Mouse (Mus musculus) kidney, embryonic 16.5 days (tissue): ENCODE measurements around the gene Fmnl2. TPM values are rescaled to one million over a fixed set of nuclear protein-coding genes. Genes with fewer than 3 reads are reported as not detected.

Source experiments
- ATAC-seq: fragments of 200-750 bp; cut with Nextera tagmentation; 2 replicates; pipeline ENCODE4 v1.8.0; 2017; ENCODE audit warnings: moderate TSS enrichment; ENCODE audit not compliant: low FRiP score, low TSS enrichment
- H3K27ac ChIP-seq: fragments of 300-500 bp; sonication (generic); 2 replicates; pipeline ENCODE4 v1.5.1; 2014; ENCODE audit warnings: low read length
- H3K27me3 ChIP-seq: fragments of 300-500 bp; sonication (generic); 2 replicates; pipeline ENCODE4 v1.6.1; 2014; ENCODE audit warnings: low read length, control low read depth, mixed read lengths; ENCODE audit not compliant: insufficient read depth
- H3K36me3 ChIP-seq: fragments of 300-500 bp; sonication (generic); 2 replicates; pipeline ENCODE4 v1.6.1; 2014; ENCODE audit warnings: low read length, control low read depth, mixed read lengths; ENCODE audit not compliant: insufficient read depth
- H3K4me1 ChIP-seq: fragments of 300-500 bp; sonication (generic); 2 replicates; pipeline ENCODE4 v1.6.1; 2014; ENCODE audit warnings: low read length, control low read depth, mixed read lengths; ENCODE audit not compliant: insufficient read depth
- H3K4me2 ChIP-seq: fragments of 300-500 bp; sonication (generic); replicated peaks from 2 replicates; pipeline ENCODE4 v1.6.1; 2014; ENCODE audit warnings: low read depth, low read length
- H3K4me3 ChIP-seq: fragments of 300-500 bp; sonication (generic); 2 replicates; pipeline ENCODE4 v1.5.1; 2014; ENCODE audit warnings: mild to moderate bottlenecking, low read length
- H3K9ac ChIP-seq: fragments of 300-500 bp; sonication (generic); replicated peaks from 2 replicates; pipeline ENCODE4 v1.6.1; 2014; ENCODE audit warnings: low read length
- H3K9me3 ChIP-seq: fragments of 300-500 bp; sonication (generic); 2 replicates; pipeline ENCODE4 v1.6.1; 2016; ENCODE audit warnings: low read length, control low read depth
- WGBS: fragments of 180-500 bp; shearing (Covaris S2); extraction: QIAGEN DNeasy Blood & Tissue Kit; methylation state at CpG from one replicate; pipeline ENCODE4 v1.1.7; 2014; 5-methylcytosine and 5-hydroxymethylcytosine counted together
- polyA plus RNA-seq: library from polyadenylated mRNA; unstranded; fragments of >200 nt; fragmentation: Nextera tagmentation; extraction: Ambion mirVana; gene quantifications from 2 replicates; pipeline ENCODE4 v1.2.1, GENCODE M21; 2015

The Fmnl2 gene
- polyA plus RNA-seq, 1 experiment from 2014 or later, result 5.7 TPM

DNA sequence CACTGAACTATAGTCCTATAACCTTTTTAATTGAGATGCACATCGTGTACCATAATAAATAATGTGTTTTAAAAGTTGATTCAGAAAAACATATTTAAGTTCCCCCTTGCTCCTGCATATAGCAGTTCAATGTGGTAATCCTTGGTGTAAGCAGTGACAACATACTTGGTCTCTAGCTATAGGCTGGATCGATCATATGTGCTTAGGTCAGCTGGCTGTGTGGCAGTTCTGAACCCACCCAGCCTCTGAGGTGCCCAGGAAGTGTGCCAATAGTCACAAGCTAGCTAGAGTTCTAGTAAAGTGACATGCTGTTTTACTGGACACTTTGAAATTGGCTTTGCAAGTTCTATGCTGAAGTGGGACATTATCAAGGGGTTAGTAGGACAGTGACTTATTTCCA is 209.3 kb downstream of the Fmnl2 start:
- Histone ChIP-seq H3K36me3 (no peaks in the 10 kb centered on the region), H3K27ac (no peak overlapping the region), H3K9ac (no peak overlapping the region), H3K9me3 (no peaks in the 10 kb centered on the region), H3K4me2 (no peak overlapping the region), H3K27me3 (no peaks in the 10 kb centered on the region), H3K4me3 (no peak overlapping the region), H3K4me1 (peaks cover 11% of the 10 kb centered on the region)
- 96% methylated on average over 2 of the region's 2 CpGs for WGBS
- no peak for ATAC-seq

- Histone ChIP-seq H3K9me3 (no peaks in the 10 kb centered on the region), H3K4me2 (no peak overlapping the region), H3K4me3 (no peak overlapping the region), H3K36me3 (no peaks in the 10 kb centered on the region), H3K27me3 (no peaks in the 10 kb centered on the region), H3K4me1 (peaks cover 11% of the 10 kb centered on the region), H3K9ac (no peak overlapping the region), H3K27ac (no peak overlapping the region; the same call in 1 of the 2 replicates)
- peak; percentile 91 for ATAC-seq
- 3% methylated on average over 1 of the region's 1 CpGs for WGBS
Observed at GRCm38 (mm10) chr2:53070607-53071006, 212.9 kb downstream of the Fmnl2 start.

DNA sequence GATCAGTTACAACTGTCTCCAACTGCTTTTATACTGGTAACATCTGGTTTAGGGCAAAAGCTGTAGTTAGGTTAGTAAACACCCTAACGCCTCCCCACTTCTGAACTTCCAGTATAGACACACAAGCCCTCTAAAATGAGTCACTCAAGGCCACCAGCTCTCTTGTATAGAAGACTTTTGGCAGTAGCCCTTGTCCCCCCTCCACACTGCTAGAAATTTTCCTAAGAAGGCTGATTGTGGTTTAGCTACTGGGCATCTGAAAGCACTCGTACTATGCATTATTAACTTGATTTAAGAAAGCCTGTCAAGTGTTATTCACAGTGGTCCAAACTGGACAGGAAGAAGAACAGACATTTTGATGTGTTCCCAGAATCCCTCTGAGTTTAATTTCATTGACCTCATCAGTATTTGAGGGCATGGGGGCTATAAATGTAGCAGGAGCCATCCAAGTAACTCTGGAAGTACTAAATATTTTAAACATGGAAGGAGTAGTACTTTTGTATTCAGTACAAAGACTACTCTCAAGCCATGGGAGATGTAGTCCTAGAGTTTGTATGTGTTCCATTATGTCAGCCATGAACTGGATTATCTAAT is 222.1 kb downstream of the Fmnl2 start:
- Histone ChIP-seq H3K4me3 (no peak overlapping the region), H3K27ac (peak overlapping the region; percentile 35; the same call in 1 of the 2 replicates), H3K36me3 (no peaks in the 10 kb centered on the region), H3K9me3 (no peaks in the 10 kb centered on the region), H3K9ac (no peak overlapping the region), H3K27me3 (no peaks in the 10 kb centered on the region), H3K4me1 (no peaks in the 10 kb centered on the region), H3K4me2 (no peak overlapping the region)
- peak; percentile 79 for ATAC-seq
- 51% methylated on average over 2 of the region's 2 CpGs for WGBS

GRCm38 (mm10) chr2:53082045-53082444 is 224.4 kb downstream of the Fmnl2 start:
- 89% methylated on average over 4 of the region's 4 CpGs for WGBS
- Histone ChIP-seq H3K4me3 (no peak overlapping the region), H3K4me2 (no peak overlapping the region), H3K36me3 (no peaks in the 10 kb centered on the region), H3K27ac (no peak overlapping the region), H3K9me3 (no peaks in the 10 kb centered on the region), H3K9ac (no peak overlapping the region), H3K27me3 (no peaks in the 10 kb centered on the region), H3K4me1 (no peaks in the 10 kb centered on the region)
- ATAC-seq, result no peak

- H3K4me3 ChIP-seq, result no peak overlapping the region
- H3K9ac ChIP-seq, result no peak overlapping the region
- no peaks in the 10 kb centered on the region for H3K4me1 ChIP-seq
- H3K4me2 ChIP-seq, result no peak overlapping the region
- no peaks in the 10 kb centered on the region for H3K36me3 ChIP-seq
- 94% methylated on average over 5 of the region's 5 CpGs for WGBS
- no peak for ATAC-seq
- no peak overlapping the region for H3K27ac ChIP-seq
- no peaks in the 10 kb centered on the region for H3K27me3 ChIP-seq
- H3K9me3 ChIP-seq, result no peaks in the 10 kb centered on the region
Observed at GRCm38 (mm10) chr2:53082501-53082900, 224.8 kb downstream of the Fmnl2 start.

GRCm38 (mm10) chr2:53083241-53083640 is 225.6 kb downstream of the Fmnl2 start:
- Histone ChIP-seq H3K4me3 (no peak overlapping the region), H3K27ac (no peak overlapping the region), H3K9ac (no peak overlapping the region), H3K4me2 (no peak overlapping the region), H3K9me3 (no peaks in the 10 kb centered on the region), H3K36me3 (no peaks in the 10 kb centered on the region), H3K4me1 (no peaks in the 10 kb centered on the region), H3K27me3 (no peaks in the 10 kb centered on the region)
- no peak for ATAC-seq
- 28% methylated on average over 1 of the region's 1 CpGs for WGBS

- H3K4me3 ChIP-seq, result no peak overlapping the region
- H3K27ac ChIP-seq, result no peak overlapping the region
- H3K9me3 ChIP-seq, result no peaks in the 10 kb centered on the region
- no peaks in the 10 kb centered on the region for H3K27me3 ChIP-seq
- H3K4me2 ChIP-seq, result no peak overlapping the region
- no peaks in the 10 kb centered on the region for H3K4me1 ChIP-seq
- no peaks in the 10 kb centered on the region for H3K36me3 ChIP-seq
- 53% methylated on average over 9 of the region's 9 CpGs for WGBS
- H3K9ac ChIP-seq, result no peak overlapping the region
- ATAC-seq, result no peak
Observed at GRCm38 (mm10) chr2:53085617-53086202, 228.1 kb downstream of the Fmnl2 start.

DNA sequence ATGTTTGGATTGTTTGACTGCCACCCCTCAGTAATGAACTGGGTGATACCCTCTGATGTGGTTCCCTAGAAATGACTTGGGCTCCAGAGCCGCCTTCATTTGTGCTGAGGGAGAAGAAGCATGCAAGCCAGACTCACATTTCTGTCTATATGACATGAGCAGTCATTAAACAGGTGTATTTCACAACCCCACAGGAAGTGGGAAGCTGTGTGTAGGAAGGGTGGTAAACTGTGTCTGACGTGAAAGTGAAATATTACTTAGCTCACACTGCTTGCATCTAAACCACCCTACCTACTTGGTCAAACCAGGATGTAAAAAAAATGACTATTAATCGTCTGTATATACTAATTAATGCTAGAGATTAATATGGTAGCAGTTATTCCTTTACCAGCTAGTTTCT is 231.1 kb downstream of the Fmnl2 start:
- Histone ChIP-seq H3K9ac (no peak overlapping the region), H3K27me3 (no peaks in the 10 kb centered on the region), H3K9me3 (no peaks in the 10 kb centered on the region), H3K27ac (no peak overlapping the region), H3K4me2 (no peak overlapping the region), H3K4me1 (no peaks in the 10 kb centered on the region), H3K36me3 (no peaks in the 10 kb centered on the region), H3K4me3 (no peak overlapping the region)
- WGBS, result 83% methylated on average over 3 of the region's 3 CpGs
- no peak for ATAC-seq

DNA sequence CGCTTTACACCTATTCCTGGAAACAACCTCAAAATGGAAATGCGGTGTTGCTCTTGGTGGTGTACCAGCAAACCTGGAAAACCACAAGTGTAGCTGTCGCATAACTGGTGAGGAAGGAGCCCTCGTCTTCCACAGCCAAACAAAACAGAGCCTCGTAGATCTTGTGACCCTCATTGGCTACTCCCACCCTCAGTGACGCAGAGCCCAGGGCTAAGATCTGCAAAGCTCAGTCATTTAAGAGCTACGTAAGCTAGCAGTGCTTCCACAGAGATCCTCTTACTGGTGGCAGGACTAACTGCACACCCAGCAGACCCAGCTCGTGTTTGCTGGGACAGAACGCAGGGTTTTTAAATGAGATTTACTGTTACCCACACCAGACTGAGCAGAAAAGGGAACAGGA is 237.4 kb downstream of the Fmnl2 start:
- Histone ChIP-seq H3K4me2 (no peak overlapping the region), H3K36me3 (peaks cover 4% of the 10 kb centered on the region), H3K4me1 (no peaks in the 10 kb centered on the region), H3K9ac (no peak overlapping the region), H3K27me3 (no peaks in the 10 kb centered on the region), H3K4me3 (no peak overlapping the region), H3K27ac (no peak overlapping the region), H3K9me3 (no peaks in the 10 kb centered on the region)
- ATAC-seq, result peak; percentile 35; the same call in 1 of the 2 replicates
- 51% methylated on average over 9 of the region's 9 CpGs for WGBS

DNA sequence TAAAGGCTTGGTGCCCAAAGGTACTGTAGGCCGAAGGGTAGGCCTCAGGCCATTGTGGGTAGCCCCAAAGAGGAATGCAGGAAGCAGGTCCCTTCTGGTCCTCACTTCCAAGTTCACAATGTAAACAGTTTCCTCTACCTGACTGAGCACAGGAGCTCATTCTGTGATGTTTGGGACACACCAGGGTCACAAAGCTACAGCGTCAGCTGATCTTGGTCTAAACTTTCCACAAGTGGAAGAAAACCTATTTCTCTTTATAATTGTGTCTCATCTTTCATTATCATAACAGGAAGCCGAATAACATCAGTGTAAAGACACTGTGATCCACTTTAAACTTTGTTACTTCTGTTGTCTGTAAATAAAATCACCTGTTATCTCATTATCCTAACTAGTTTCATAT is 237.8 kb downstream of the Fmnl2 start:
- 88% methylated on average over 3 of the region's 3 CpGs for WGBS
- no peak overlapping the region for H3K4me2 ChIP-seq
- ATAC-seq, result no peak
- no peaks in the 10 kb centered on the region for H3K9me3 ChIP-seq
- H3K36me3 ChIP-seq, result peaks cover 4% of the 10 kb centered on the region
- no peak overlapping the region for H3K9ac ChIP-seq
- no peaks in the 10 kb centered on the region for H3K4me1 ChIP-seq
- no peak overlapping the region for H3K27ac ChIP-seq
- no peaks in the 10 kb centered on the region for H3K27me3 ChIP-seq
- no peak overlapping the region for H3K4me3 ChIP-seq
